9 mouse cellular contexts compared by ENCODE assay signal in genomic region chr5:107303350-107303861, GRCm38 (mm10). TPM values are rescaled to one million over a fixed set of nuclear protein-coding genes. Genes with fewer than 3 reads are reported as not detected.
A peak's percentile ranks its signal among the peaks of the same experiment; 100 is the strongest.
DNase-seq lines count a peak whose midpoint lies in the region; ATAC-seq and TF ChIP-seq lines count a peak whose summit lies in the region.
"Had no signal": no experiment of that assay in that cellular context is flagged by ENCODE, and none has a peak within 500 bp of the region (broad histone marks: within the 10 kb centered on the region; RNA-seq: fewer than 3 reads in every experiment).

No protein-coding gene starts in this region.

- no peak overlapping the region for H3K27ac ChIP-seq in lung, embryonic 15.5 days
- no peak overlapping the region for H3K27ac ChIP-seq in heart, embryonic 12.5 days (ENCODE audit: poor library complexity, severe bottlenecking)
- no peak overlapping the region for H3K27ac ChIP-seq in liver, embryonic 14.5 days
- no peak overlapping the region for H3K27ac ChIP-seq in forebrain, embryonic 16.5 days (ENCODE audit: low read length)
- no peak overlapping the region for H3K27ac ChIP-seq in forebrain, postnatal 0 days (ENCODE audit: low read depth, low read length)

- ATAC-seq in lung, embryonic 15.5 days (ENCODE audit: borderline replicate concordance, extremely low read depth, low FRiP score, low TSS enrichment): peak; percentile 57; the same call in 1 of the 2 replicates
- no peak for ATAC-seq in heart, embryonic 12.5 days (ENCODE audit: insufficient number of reproducible peaks, low FRiP score)
- no peak for ATAC-seq in liver, embryonic 14.5 days (ENCODE audit: insufficient read depth)
- ATAC-seq in forebrain, embryonic 16.5 days: no peak
- ATAC-seq in forebrain, postnatal 0 days: no peak

- no peak for DNase-seq in lung, adult 2 months
- no peak for DNase-seq in liver, embryonic 14.5 days (ENCODE audit: low read depth in 3 of 3, low spot score in 3 of 3)
- DNase-seq in thymus, postnatal 25 days: peak; percentile 61
- no peak for DNase-seq in gastrocnemius, postnatal 25 days
- DNase-seq in forebrain, postnatal 0 days: no peak

- H3K4me2 ChIP-seq in lung, embryonic 15.5 days: peak overlapping the region; percentile 6; the same call in 1 of the 2 replicates
- H3K4me2 ChIP-seq in heart, embryonic 12.5 days: peak overlapping the region; percentile 56
- peak overlapping the region; percentile 8; the same call in 1 of the 2 replicates for H3K4me2 ChIP-seq in liver, embryonic 14.5 days (ENCODE audit: low read depth)
- H3K4me2 ChIP-seq in forebrain, embryonic 16.5 days (ENCODE audit: low read length): no peak overlapping the region
- no peak overlapping the region for H3K4me2 ChIP-seq in forebrain, postnatal 0 days (ENCODE audit: low read depth)

- no peaks in the 10 kb centered on the region for H3K4me1 ChIP-seq in lung, embryonic 15.5 days
- H3K4me1 ChIP-seq in lung, adult 2 months (ENCODE audit: control insufficient read depth, insufficient read depth, low read length): no peaks in the 10 kb centered on the region
- peaks cover 11% of the 10 kb centered on the region for H3K4me1 ChIP-seq in heart, embryonic 12.5 days (replicated peaks)
- no peaks in the 10 kb centered on the region for H3K4me1 ChIP-seq in liver, embryonic 14.5 days (replicated peaks; ENCODE audit: control insufficient read depth in 2 of 2, insufficient read depth in 2 of 2, low read length in 1 of 2)
- no peaks in the 10 kb centered on the region for H3K4me1 ChIP-seq in forebrain, embryonic 16.5 days (replicated peaks; ENCODE audit: control insufficient read depth, insufficient read depth, low read length)
- H3K4me1 ChIP-seq in forebrain, postnatal 0 days (ENCODE audit: insufficient read depth): no peaks in the 10 kb centered on the region

- no peak overlapping the region for H3K9ac ChIP-seq in lung, embryonic 15.5 days
- H3K9ac ChIP-seq in heart, embryonic 12.5 days: no peak overlapping the region
- no peak overlapping the region for H3K9ac ChIP-seq in liver, embryonic 14.5 days (replicated peaks)
- no peak overlapping the region for H3K9ac ChIP-seq in forebrain, embryonic 16.5 days (replicated peaks; ENCODE audit: low read depth, low read length)
- H3K9ac ChIP-seq in forebrain, postnatal 0 days: no peak overlapping the region

- no peaks in the 10 kb centered on the region for H3K9me3 ChIP-seq in lung, embryonic 15.5 days
- H3K9me3 ChIP-seq in heart, embryonic 12.5 days (replicated peaks): no peaks in the 10 kb centered on the region
- H3K9me3 ChIP-seq in liver, embryonic 14.5 days (ENCODE audit: control insufficient read depth, low read length): no peaks in the 10 kb centered on the region
- no peaks in the 10 kb centered on the region for H3K9me3 ChIP-seq in forebrain, embryonic 16.5 days (ENCODE audit: control insufficient read depth, low read length)
- no peaks in the 10 kb centered on the region for H3K9me3 ChIP-seq in forebrain, postnatal 0 days (ENCODE audit: low read length)

- no peak for TF ChIP-seq POLR2A in lung, adult 2 months (IDR thresholded peaks at IDR 0.05; ENCODE audit: borderline replicate concordance, extremely low read depth, low read depth, low read length)

- WGBS in lung, embryonic 15.5 days: 29% methylated on average over 11 of the region's 11 CpGs
- 38% methylated on average over 11 of the region's 11 CpGs for WGBS in lung, adult 2 months
- WGBS in heart, embryonic 12.5 days: 18% methylated on average over 11 of the region's 11 CpGs
- WGBS in liver, embryonic 14.5 days (ENCODE audit: insufficient replicate concordance): 25% methylated on average over 11 of the region's 11 CpGs
- 60% methylated on average over 11 of the region's 11 CpGs for WGBS in forebrain, embryonic 16.5 days
- WGBS in forebrain, postnatal 0 days: 55% methylated on average over 11 of the region's 11 CpGs

- no peaks in the 10 kb centered on the region for H3K27me3 ChIP-seq in lung, embryonic 15.5 days
- no peaks in the 10 kb centered on the region; the same call in 1 of the 2 replicates for H3K27me3 ChIP-seq in heart, embryonic 12.5 days (replicated peaks)
- H3K27me3 ChIP-seq in liver, embryonic 14.5 days (ENCODE audit: control insufficient read depth, insufficient read depth, low read length): no peaks in the 10 kb centered on the region
- no peaks in the 10 kb centered on the region for H3K27me3 ChIP-seq in forebrain, embryonic 16.5 days (replicated peaks; ENCODE audit: control insufficient read depth, insufficient read depth, low read length)
- no peaks in the 10 kb centered on the region for H3K27me3 ChIP-seq in forebrain, postnatal 0 days (ENCODE audit: insufficient read depth, low read length)

- no peak for TF ChIP-seq CTCF in lung, adult 2 months (IDR thresholded peaks at IDR 0.05; ENCODE audit: insufficient read depth, low read length)
- TF ChIP-seq CTCF in liver, embryonic 14.5 days (IDR thresholded peaks at IDR 0.05; ENCODE audit: low read depth): peak; percentile 17; the same call in 1 of the 2 replicates
- TF ChIP-seq CTCF in forebrain, postnatal 0 days (IDR thresholded peaks at IDR 0.05; ENCODE audit: low read depth): no peak

- no peak overlapping the region for H3K4me3 ChIP-seq in lung, embryonic 15.5 days
- no peak overlapping the region for H3K4me3 ChIP-seq in lung, adult 2 months (replicated peaks; ENCODE audit: extremely low read depth, low read depth, low read length)
- peak overlapping the region; percentile 5; the same call in 1 of the 2 replicates for H3K4me3 ChIP-seq in heart, embryonic 12.5 days
- H3K4me3 ChIP-seq in liver, embryonic 14.5 days (ENCODE audit: insufficient read depth in 1 of 2, low read depth in 2 of 2, low read length in 2 of 2): no peak overlapping the region
- H3K4me3 ChIP-seq in forebrain, embryonic 16.5 days (replicated peaks; ENCODE audit: low read length): no peak overlapping the region
- H3K4me3 ChIP-seq in forebrain, postnatal 0 days (ENCODE audit: low read depth, low read length): no peak overlapping the region
- H3K4me3 ChIP-seq: myocyte had no signal

- TF ChIP-seq EP300 in liver, embryonic 14.5 days (IDR thresholded peaks at IDR 0.05; ENCODE audit: low read depth): no peak

- H3K36me3 ChIP-seq in lung, embryonic 15.5 days: no peaks in the 10 kb centered on the region
- no peaks in the 10 kb centered on the region for H3K36me3 ChIP-seq in heart, embryonic 12.5 days
- no peaks in the 10 kb centered on the region for H3K36me3 ChIP-seq in liver, embryonic 14.5 days (replicated peaks; ENCODE audit: control insufficient read depth, insufficient read depth, low read depth)
- no peaks in the 10 kb centered on the region for H3K36me3 ChIP-seq in forebrain, embryonic 16.5 days (ENCODE audit: control insufficient read depth, insufficient read depth)
- no peaks in the 10 kb centered on the region for H3K36me3 ChIP-seq in forebrain, postnatal 0 days (ENCODE audit: insufficient read depth)

RNA-seq across cellular contexts. Expression of gene Tgfbr3, which starts 14.0 kb away (rescaled TPM):
- polyA plus RNA-seq in lung, embryonic 15.5 days (2015; fragmentation: Nextera tagmentation; extraction: Ambion mirVana): 20.0 and 22.2 TPM in 2 replicates
- polyA plus RNA-seq in lung, adult 2 months (2012; rRNA removed): 44.8 and 47.3 TPM in 2 replicates
- polyA plus RNA-seq in heart, embryonic 12.5 days (2016; fragmentation: Nextera tagmentation; extraction: Ambion mirVana): 38.1 and 38.2 TPM in 2 replicates
- 3.1 and 4.3 TPM in 2 replicates for polyA plus RNA-seq in liver, embryonic 14.5 days (2012; rRNA removed)
- 7.5 and 7.7 TPM in 2 replicates for polyA plus RNA-seq in liver, embryonic 14.5 days (2014; fragmentation: Nextera tagmentation; extraction: Ambion mirVana)
- 10 to 100 TPM; 13.6 to 20.1 TPM for total RNA-seq in gastrocnemius, postnatal 25 days (2021)
- polyA plus RNA-seq in forebrain, embryonic 16.5 days (2015; fragmentation: Nextera tagmentation; extraction: Ambion mirVana): 2.2 and 4.0 TPM in 2 replicates
- 5.5 and 14.3 TPM in 2 replicates for total RNA-seq in forebrain, postnatal 0 days (2014; rRNA removed)
- 2.3 and 3.4 TPM in 2 replicates for polyA plus RNA-seq in forebrain, postnatal 0 days (2015; fragmentation: Nextera tagmentation; extraction: Ambion mirVana)

RNA-seq across cellular contexts. Expression of gene Brdt, which starts 27.6 kb away (rescaled TPM):
- polyA plus RNA-seq in lung, embryonic 15.5 days (2015; fragmentation: Nextera tagmentation; extraction: Ambion mirVana): 1.4 and 2.1 TPM in 2 replicates
- 0.71 and 1.1 TPM in 2 replicates for polyA plus RNA-seq in lung, adult 2 months (2012; rRNA removed)
- 0.31 and 0.45 TPM in 2 replicates for polyA plus RNA-seq in heart, embryonic 12.5 days (2016; fragmentation: Nextera tagmentation; extraction: Ambion mirVana)
- 0.09 and 0.16 TPM in 2 replicates for polyA plus RNA-seq in liver, embryonic 14.5 days (2012; rRNA removed)
- polyA plus RNA-seq in liver, embryonic 14.5 days (2014; fragmentation: Nextera tagmentation; extraction: Ambion mirVana): 0.05 and 0.11 TPM in 2 replicates
- 1 to 10 TPM; 2.3 to 2.4 TPM for total RNA-seq in gastrocnemius, postnatal 25 days (2021)
- polyA plus RNA-seq in forebrain, embryonic 16.5 days (2015; fragmentation: Nextera tagmentation; extraction: Ambion mirVana): 1.3 and 2.0 TPM in 2 replicates
- total RNA-seq in forebrain, postnatal 0 days (2014; rRNA removed): 4.3 and 4.6 TPM in 2 replicates
- polyA plus RNA-seq in forebrain, postnatal 0 days (2015; fragmentation: Nextera tagmentation; extraction: Ambion mirVana): 2.1 and 2.3 TPM in 2 replicates

Comparison
In these comparisons a context has a peak if more than half of its experiments do, and no peak if none do; other contexts are left out.
1. H3K4me2 ChIP-seq: peak in lung, embryonic 15.5 days (single experiment), heart, embryonic 12.5 days (single experiment) and liver, embryonic 14.5 days (single experiment); none in forebrain, embryonic 16.5 days (single experiment) and forebrain, postnatal 0 days (single experiment).